Mouse (Mus musculus) intestine, embryonic 16.5 days (tissue): ENCODE measurements around the gene Cbx1. TPM values are rescaled to one million over a fixed set of nuclear protein-coding genes. Genes with fewer than 3 reads are reported as not detected.
A peak's percentile ranks its signal among the peaks of the same experiment; 100 is the strongest.
"Not testable (repeated sequence)": the region's sequence is repeated elsewhere in the genome, so short reads cannot be mapped to it uniquely, and the experiment has no call there.

Source experiments
- ATAC-seq: fragments of 200-750 bp; cut with Nextera tagmentation; 2 replicates; pipeline ENCODE4 v1.8.0; 2017; ENCODE audit warnings: moderate TSS enrichment, moderate library complexity
- H3K27ac ChIP-seq: fragments of 300-500 bp; sonication (generic); 2 replicates; pipeline ENCODE4 v1.5.1; 2014; ENCODE audit warnings: mild to moderate bottlenecking, low read length
- H3K27me3 ChIP-seq: fragments of 300-500 bp; sonication (generic); replicated peaks from 2 replicates; pipeline ENCODE4 v1.6.1; 2014; ENCODE audit warnings: low read length, control low read depth, mixed read lengths; ENCODE audit not compliant: control insufficient read depth, insufficient read depth
- H3K36me3 ChIP-seq: fragments of 300-500 bp; sonication (generic); 2 replicates; pipeline ENCODE4 v1.6.1; 2014; ENCODE audit warnings: low read length, control low read depth; ENCODE audit not compliant: control insufficient read depth, insufficient read depth
- H3K4me1 ChIP-seq: fragments of 300-500 bp; sonication (generic); 2 replicates; pipeline ENCODE4 v1.6.1; 2014; ENCODE audit warnings: low read length, control low read depth, mixed read lengths; ENCODE audit not compliant: control insufficient read depth, insufficient read depth
- H3K4me2 ChIP-seq: fragments of 300-500 bp; sonication (generic); 2 replicates; pipeline ENCODE4 v1.6.1; 2014; ENCODE audit warnings: low read depth, low read length, control low read depth
- H3K4me3 ChIP-seq: fragments of 300-500 bp; sonication (generic); 2 replicates; pipeline ENCODE4 v1.5.1; 2014; ENCODE audit warnings: mild to moderate bottlenecking, low read length
- H3K9ac ChIP-seq: fragments of 300-500 bp; sonication (generic); 2 replicates; pipeline ENCODE4 v1.6.1; 2014; ENCODE audit warnings: low read depth, low read length
- H3K9me3 ChIP-seq: fragments of 300-500 bp; sonication (generic); 2 replicates; pipeline ENCODE4 v1.6.1; 2016; ENCODE audit warnings: low read length, control low read depth; ENCODE audit not compliant: control insufficient read depth
- WGBS: fragments of 180-500 bp; shearing (Covaris S2); extraction: QIAGEN DNeasy Blood & Tissue Kit; methylation state at CpG from one replicate; pipeline ENCODE4 v1.1.7; 2014; 5-methylcytosine and 5-hydroxymethylcytosine counted together
- polyA plus RNA-seq: library from polyadenylated mRNA; unstranded; fragments of >200 nt; fragmentation: Nextera tagmentation; extraction: Ambion mirVana; gene quantifications from 2 replicates; pipeline ENCODE4 v1.2.1, GENCODE M21; 2015

Gene Cbx1
- polyA plus RNA-seq, 1 experiment from 2014 or later = 74.5 TPM

GRCm38 (mm10) chr11:96781425-96781824 is 7.5 kb upstream of the Cbx1 start:
- H3K4me3 ChIP-seq = no peak overlapping the region
- peaks cover 6% of the 10 kb centered on the region for H3K4me1 ChIP-seq
- H3K36me3 ChIP-seq = no peaks in the 10 kb centered on the region
- ATAC-seq = no peak
- H3K27me3 ChIP-seq = no peaks in the 10 kb centered on the region
- H3K9ac ChIP-seq = no peak overlapping the region
- 81% methylated on average over 2 of the region's 2 CpGs for WGBS
- no peak overlapping the region for H3K27ac ChIP-seq
- H3K4me2 ChIP-seq = no peak overlapping the region
- no peaks in the 10 kb centered on the region for H3K9me3 ChIP-seq

DNA sequence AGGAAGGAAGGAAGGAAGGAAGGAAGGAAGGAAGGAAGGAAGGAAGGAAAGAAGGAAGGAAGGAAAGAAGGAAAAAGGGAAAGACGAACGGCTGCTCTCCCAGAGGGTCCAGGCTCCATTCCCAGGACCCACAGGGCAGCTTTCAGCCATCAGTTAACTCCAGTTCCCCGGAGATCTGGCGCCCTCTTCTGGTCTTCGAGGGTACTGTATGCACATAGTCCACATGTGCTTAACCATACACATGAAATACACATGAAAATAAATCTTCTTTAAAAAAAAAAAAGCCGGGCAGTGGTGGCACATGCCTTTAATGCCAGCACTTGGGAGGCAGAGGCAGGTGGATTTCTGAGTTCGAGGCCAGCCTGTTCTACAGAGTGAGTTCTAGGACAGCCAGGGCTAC is 4.1 kb upstream of the Cbx1 start:
- H3K27ac ChIP-seq, ATAC-seq, H3K4me2 ChIP-seq, H3K4me3 ChIP-seq, H3K9me3 ChIP-seq, H3K36me3 ChIP-seq, H3K9ac ChIP-seq, H3K4me1 ChIP-seq, H3K27me3 ChIP-seq: not testable (repeated sequence)
- 14% methylated on average over 7 of the region's 7 CpGs for WGBS

DNA sequence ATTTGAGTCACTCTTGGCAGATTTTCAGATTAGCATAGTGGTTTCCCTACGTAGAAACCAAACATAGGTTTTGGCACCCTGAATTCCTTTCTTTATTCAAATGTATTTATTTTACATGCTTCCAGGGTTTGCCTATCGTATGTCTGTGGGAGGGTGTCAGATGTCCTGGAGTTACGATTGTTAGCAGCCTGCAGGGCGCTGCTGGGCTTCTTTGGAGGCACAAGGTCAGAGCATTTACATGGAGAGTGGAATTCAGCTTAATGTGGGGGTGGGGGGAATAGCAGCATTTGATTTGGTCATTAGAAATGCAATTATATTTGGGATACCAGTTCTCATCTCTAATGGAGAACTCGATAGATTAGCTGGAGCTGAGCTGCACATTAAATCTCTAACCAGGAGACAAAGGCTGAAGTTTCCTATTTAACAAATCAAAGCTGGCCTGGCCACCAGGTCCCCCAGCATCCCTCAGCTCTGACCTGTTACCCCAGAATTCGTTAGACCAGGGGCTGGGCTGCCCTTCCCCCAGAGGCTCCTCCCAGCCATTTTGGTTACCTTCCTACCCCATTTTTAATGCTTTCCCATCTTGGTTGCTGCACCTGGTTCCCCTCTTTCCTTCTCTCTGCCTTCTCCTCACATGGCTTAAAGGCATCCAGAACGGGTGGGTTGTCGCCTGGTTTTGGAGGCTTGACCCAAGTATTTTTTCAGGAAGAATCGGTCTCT is 2.0 kb upstream of the Cbx1 start:
- Histone ChIP-seq H3K4me2 (no peak overlapping the region), H3K9ac (no peak overlapping the region), H3K27ac (no peak overlapping the region), H3K9me3 (no peaks in the 10 kb centered on the region), H3K4me1 (peaks cover 11% of the 10 kb centered on the region), H3K36me3 (no peaks in the 10 kb centered on the region), H3K27me3 (no peaks in the 10 kb centered on the region), H3K4me3 (no peak overlapping the region)
- ATAC-seq = no peak
- 43% methylated on average over 9 of the region's 9 CpGs for WGBS

GRCm38 (mm10) chr11:96789990-96790389 is 1.1 kb downstream of the Cbx1 start:
- ATAC-seq = no peak
- WGBS = 5% methylated on average over 5 of the region's 5 CpGs

GRCm38 (mm10) chr11:96790681-96791080 is 1.8 kb downstream of the Cbx1 start:
- H3K9ac ChIP-seq = no peak overlapping the region
- peak overlapping the region; percentile 83 for H3K4me2 ChIP-seq
- H3K4me1 ChIP-seq = peaks cover 15% of the 10 kb centered on the region
- no peak for ATAC-seq
- WGBS = 3% methylated on average over 1 of the region's 1 CpGs
- H3K36me3 ChIP-seq = no peaks in the 10 kb centered on the region
- H3K27ac ChIP-seq = no peak overlapping the region
- H3K27me3 ChIP-seq = no peaks in the 10 kb centered on the region
- H3K4me3 ChIP-seq = no peak overlapping the region; the same call in 1 of the 2 replicates
- no peaks in the 10 kb centered on the region for H3K9me3 ChIP-seq

More at GRCm38 (mm10) chr11:96789990-96790389, 1.1 kb downstream of the Cbx1 start:
- peaks cover 15% of the 10 kb centered on the region for H3K4me1 ChIP-seq
- H3K9ac ChIP-seq = peak overlapping the region; percentile 89
- no peaks in the 10 kb centered on the region for H3K9me3 ChIP-seq
- H3K27ac ChIP-seq = peak overlapping the region; percentile 96; the same call in 1 of the 2 replicates
- H3K27me3 ChIP-seq = no peaks in the 10 kb centered on the region
- H3K36me3 ChIP-seq = no peaks in the 10 kb centered on the region
- H3K4me2 ChIP-seq = peak overlapping the region; percentile 83
- H3K4me3 ChIP-seq = peak overlapping the region; percentile 93

DNA sequence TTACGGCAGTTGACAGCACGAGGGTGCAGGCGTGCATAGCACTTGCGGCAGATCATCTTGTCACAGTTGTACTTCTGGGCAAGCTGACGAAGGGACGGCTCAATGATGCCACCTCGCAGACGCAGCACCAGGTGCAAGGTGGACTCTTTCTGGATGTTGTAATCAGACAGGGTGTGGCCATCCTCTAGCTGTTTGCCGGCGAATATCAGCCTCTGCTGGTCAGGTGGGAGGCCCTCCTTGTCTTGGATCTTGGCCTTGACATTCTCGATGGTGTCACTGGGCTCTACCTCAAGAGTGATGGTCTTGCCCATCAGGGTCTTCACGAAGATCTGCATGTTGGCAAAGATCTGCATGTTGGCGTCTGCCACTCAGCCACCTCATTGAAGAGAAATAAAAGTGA is 6.6 kb downstream of the Cbx1 start:
- Histone ChIP-seq H3K9ac (no peak overlapping the region), H3K36me3 (0 out of 2 replicates have a peak, but pooled peaks cover 4% of the 10 kb centered on the region), H3K4me3 (no peak overlapping the region), H3K4me1 (peaks cover 10% of the 10 kb centered on the region), H3K27me3 (no peaks in the 10 kb centered on the region), H3K27ac (no peak overlapping the region), H3K9me3 (no peaks in the 10 kb centered on the region), H3K4me2 (no peak overlapping the region)
- 88% methylated on average over 13 of the region's 13 CpGs for WGBS
- ATAC-seq = 0 out of 2 replicates have a peak, but pooled peaks have one; percentile 7

GRCm38 (mm10) chr11:96796081-96796480 is 7.2 kb downstream of the Cbx1 start:
- ATAC-seq = no peak
- Histone ChIP-seq H3K36me3 (0 out of 2 replicates have a peak, but pooled peaks cover 4% of the 10 kb centered on the region), H3K4me1 (peaks cover 4% of the 10 kb centered on the region), H3K27me3 (no peaks in the 10 kb centered on the region), H3K9ac (no peak overlapping the region), H3K9me3 (no peaks in the 10 kb centered on the region), H3K4me2 (no peak overlapping the region), H3K4me3 (no peak overlapping the region), H3K27ac (no peak overlapping the region)
- 99% methylated on average over 2 of the region's 2 CpGs for WGBS

DNA sequence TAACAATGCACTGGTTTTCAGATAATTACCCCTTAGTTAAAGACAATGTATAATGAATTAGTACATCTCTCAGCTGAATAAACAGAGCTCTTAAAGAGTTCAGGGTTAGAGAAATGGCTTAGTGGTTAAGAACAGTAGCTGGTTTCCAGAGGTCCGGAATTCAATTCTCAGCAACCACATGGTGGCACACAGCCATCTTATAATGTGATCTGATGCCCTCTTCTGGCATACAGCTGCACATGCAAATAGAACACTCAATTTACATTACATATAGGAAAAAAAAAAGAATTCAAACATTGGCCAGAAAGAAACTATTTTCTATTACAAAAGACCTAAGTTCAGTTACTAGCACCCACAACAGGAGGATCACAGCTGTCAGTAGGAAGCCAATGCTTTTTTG is 7.7 kb downstream of the Cbx1 start:
- H3K36me3 ChIP-seq = 0 out of 2 replicates have a peak, but pooled peaks cover 4% of the 10 kb centered on the region
- WGBS = 60% methylated on average over 1 of the region's 1 CpGs
- H3K27ac ChIP-seq = no peak overlapping the region
- no peak overlapping the region for H3K4me3 ChIP-seq
- peaks cover 4% of the 10 kb centered on the region for H3K4me1 ChIP-seq
- no peak overlapping the region for H3K4me2 ChIP-seq
- no peaks in the 10 kb centered on the region for H3K27me3 ChIP-seq
- no peaks in the 10 kb centered on the region for H3K9me3 ChIP-seq
- ATAC-seq = no peak
- no peak overlapping the region for H3K9ac ChIP-seq

- no peak overlapping the region for H3K4me2 ChIP-seq
- H3K27me3 ChIP-seq = no peaks in the 10 kb centered on the region
- H3K4me3 ChIP-seq = no peak overlapping the region
- no peaks in the 10 kb centered on the region for H3K4me1 ChIP-seq
- ATAC-seq = no peak
- no peaks in the 10 kb centered on the region for H3K9me3 ChIP-seq
- WGBS = 88% methylated on average over 2 of the region's 2 CpGs
- H3K9ac ChIP-seq = no peak overlapping the region
- H3K27ac ChIP-seq = no peak overlapping the region
- H3K36me3 ChIP-seq = peaks cover 13% of the 10 kb centered on the region
Measured at GRCm38 (mm10) chr11:96799511-96799910, 10.6 kb downstream of the Cbx1 start.

GRCm38 (mm10) chr11:96805606-96806005 is 16.7 kb downstream of the Cbx1 start:
- Histone ChIP-seq H3K4me1 (no peaks in the 10 kb centered on the region), H3K27me3 (no peaks in the 10 kb centered on the region), H3K4me2 (no peak overlapping the region), H3K36me3 (peaks cover 28% of the 10 kb centered on the region), H3K4me3 (no peak overlapping the region), H3K9ac (no peak overlapping the region), H3K9me3 (no peaks in the 10 kb centered on the region), H3K27ac (no peak overlapping the region)
- no peak for ATAC-seq
- WGBS = 88% methylated on average over 5 of the region's 5 CpGs
